Mouse (Mus musculus) myocyte (in vitro differentiated cells): Measurements from ENCODE around the gene Car3. TPM values are rescaled to one million over a fixed set of nuclear protein-coding genes. Genes with fewer than 3 reads are reported as not detected.

ENCODE experiments used
- H3K27me3 ChIP-seq: one replicate; pipeline ENCODE4 v1.6.1; 2011; ENCODE audit not compliant: control insufficient read depth, insufficient read depth, insufficient read length
- H3K36me3 ChIP-seq: one replicate; pipeline ENCODE4 v1.6.1; 2011; ENCODE audit not compliant: control insufficient read depth, insufficient read depth
- H3K4me2 ChIP-seq: one replicate; pipeline ENCODE4 v1.6.1; 2011; ENCODE audit warnings: low read depth, control low read depth
- H3K4me3 ChIP-seq: one replicate; pipeline ENCODE4 v1.5.1; 2011; ENCODE audit warnings: mild to moderate bottlenecking, control low read depth, moderate library complexity
- H3K79me2 ChIP-seq: one replicate; pipeline ENCODE4 v1.6.1; 2011; ENCODE audit not compliant: control insufficient read depth, insufficient read depth
- H3ac ChIP-seq: one replicate; pipeline ENCODE4 v1.6.1; 2011; ENCODE audit not compliant: control insufficient read depth, insufficient read length
- CEBPB ChIP-seq: IDR thresholded peaks from 2 replicates; pipeline ENCODE4 v1.6.1; 2011; ENCODE audit warnings: mild to moderate bottlenecking, moderate library complexity; ENCODE audit not compliant: poor library complexity, insufficient read depth, severe bottlenecking
- E2F4 ChIP-seq: IDR thresholded peaks from one replicate; pipeline ENCODE4 v1.6.1; 2011; ENCODE audit warnings: mild to moderate bottlenecking, control low read depth, moderate library complexity; ENCODE audit not compliant: insufficient read depth
- MAX ChIP-seq: IDR thresholded peaks from one replicate; pipeline ENCODE4 v1.6.1; 2011; ENCODE audit warnings: low read depth, mild to moderate bottlenecking, control low read depth
- MYOD1 ChIP-seq, 3 experiments: IDR thresholded peaks; one replicate each; pipeline ENCODE4 v1.6.1; 2011; ENCODE audit warnings: control low read depth in 2 of 3, low read depth in 2 of 3, mild to moderate bottlenecking in 2 of 3, moderate library complexity in 1 of 3; ENCODE audit not compliant: insufficient read length in 2 of 3, control insufficient read depth in 1 of 3
- MYOG ChIP-seq, 3 experiments: IDR thresholded peaks; one replicate each; pipeline ENCODE4 v1.6.1; 2011; ENCODE audit warnings: control low read depth in 2 of 3, low read depth in 2 of 3, mild to moderate bottlenecking in 2 of 3; ENCODE audit not compliant: insufficient read length in 2 of 3, control insufficient read depth in 1 of 3, insufficient read depth in 1 of 3
- POLR2A ChIP-seq: IDR thresholded peaks from one replicate; pipeline ENCODE4 v1.6.1; 2011; ENCODE audit warnings: low read depth, mild to moderate bottlenecking, control low read depth, moderate library complexity; ENCODE audit not compliant: insufficient read length
- POLR2AphosphoS2 ChIP-seq: IDR thresholded peaks from one replicate; pipeline ENCODE4 v1.6.1; 2011; ENCODE audit warnings: low read depth, control low read depth; ENCODE audit not compliant: insufficient read length
- REST ChIP-seq: IDR thresholded peaks from one replicate; pipeline ENCODE4 v1.6.1; 2011; ENCODE audit warnings: mild to moderate bottlenecking, control low read depth, moderate library complexity; ENCODE audit not compliant: insufficient read depth, insufficient read length
- SRF ChIP-seq: IDR thresholded peaks from one replicate; pipeline ENCODE4 v1.6.1; 2011; ENCODE audit warnings: low read depth; ENCODE audit not compliant: control insufficient read depth, insufficient read length
- TCF12 ChIP-seq: IDR thresholded peaks from one replicate; pipeline ENCODE4 v1.6.1; 2011; ENCODE audit warnings: mild to moderate bottlenecking, control low read depth; ENCODE audit not compliant: poor library complexity, insufficient read depth, severe bottlenecking
- TCF3 ChIP-seq: IDR thresholded peaks from one replicate; pipeline ENCODE4 v1.6.1; 2011; ENCODE audit warnings: low read depth, control low read depth; ENCODE audit not compliant: insufficient read length
- USF1 ChIP-seq: IDR thresholded peaks from one replicate; pipeline ENCODE4 v1.6.1; 2011; ENCODE audit warnings: low read depth, mild to moderate bottlenecking, control low read depth, moderate library complexity
- polyA plus RNA-seq: library from polyadenylated mRNA; unstranded; fragments of >200 nt; fragmentation: generic; extraction: Trizol; gene quantifications from one replicate; pipeline ENCODE4 v1.2.1, GENCODE M21; 2012; ENCODE audit warnings: missing spikeins

The Car3 gene
- polyA plus RNA-seq, 1 experiment: 22.3 TPM

DNA sequence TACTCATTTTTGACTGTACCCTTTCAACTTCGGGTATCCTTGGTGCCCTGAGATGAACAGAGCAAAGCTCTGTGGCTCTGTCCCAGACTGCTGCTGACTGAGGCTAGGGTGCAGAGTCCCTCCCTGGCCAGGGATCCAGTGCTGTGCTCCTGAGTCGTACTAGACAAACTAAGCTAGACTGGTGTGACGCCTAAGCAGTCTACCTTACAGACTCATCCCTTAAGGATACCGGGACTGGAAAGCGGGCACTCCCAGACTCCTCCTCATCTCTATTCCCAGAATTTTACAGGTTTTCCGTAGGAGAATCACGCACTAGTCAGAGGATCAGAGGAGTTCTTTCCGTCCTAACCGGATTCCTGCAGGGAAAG lies 674 bp upstream of the Car3 start:
- TF ChIP-seq MAX: no peak
- H3K27me3 ChIP-seq: no peaks in the 10 kb centered on the region

DNA sequence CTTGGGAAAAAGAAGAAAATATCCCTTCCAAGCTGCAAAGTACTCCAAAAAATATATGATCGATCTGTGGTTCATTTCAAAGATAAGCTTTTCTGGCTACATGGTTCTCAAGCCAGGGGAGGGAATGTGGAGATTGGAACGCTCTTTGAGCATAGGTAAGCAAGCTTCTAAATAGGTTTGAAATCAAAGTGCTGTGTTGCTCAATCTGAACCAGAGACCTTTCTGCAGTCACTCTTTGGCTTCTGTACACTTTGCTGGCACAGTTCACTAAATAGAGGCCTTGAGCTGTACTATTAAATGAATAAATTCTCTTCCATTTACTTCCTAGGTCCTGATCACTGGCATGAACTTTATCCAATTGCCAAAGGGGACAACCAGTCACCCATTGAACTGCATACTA lies 610 bp downstream of the Car3 start:
- TF ChIP-seq MYOD1 (IDR thresholded peaks at IDR 0.05; ENCODE audit: control insufficient read depth in 1 of 3, insufficient read length in 2 of 3, low read depth in 2 of 3) (no peak), TCF12 (no peak), POLR2A (no peak), TCF3 (no peak), SRF (no peak), E2F4 (no peak)
- no peaks in the 10 kb centered on the region for H3K36me3 ChIP-seq
- H3K4me3 ChIP-seq: no peak overlapping the region
- no peaks in the 10 kb centered on the region for H3K27me3 ChIP-seq
- no peak overlapping the region for H3ac ChIP-seq
- no peaks in the 10 kb centered on the region for H3K79me2 ChIP-seq
- H3K4me2 ChIP-seq: peak overlapping the region; percentile 2

More for the DNA sequence above, 674 bp upstream of the Car3 start:
- no peaks in the 10 kb centered on the region for H3K79me2 ChIP-seq
- no peaks in the 10 kb centered on the region for H3K36me3 ChIP-seq
- H3ac ChIP-seq: no peak overlapping the region
- peak overlapping the region; percentile 65 for H3K4me2 ChIP-seq
- H3K4me3 ChIP-seq: peak overlapping the region; percentile 8

GRCm38 (mm10) chr3:14865941-14866340 lies 2.6 kb downstream of the Car3 start:
- no peak for TF ChIP-seq TCF3
- no peak for TF ChIP-seq MAX
- no peak for TF ChIP-seq MYOD1 (IDR thresholded peaks at IDR 0.05; ENCODE audit: control insufficient read depth in 1 of 3, insufficient read length in 2 of 3, low read depth in 2 of 3)
- no peak for TF ChIP-seq REST
- TF ChIP-seq POLR2AphosphoS2: no peak
- no peak for TF ChIP-seq E2F4
- no peak for TF ChIP-seq CEBPB
- TF ChIP-seq USF1: no peak
- TF ChIP-seq MYOG (IDR thresholded peaks at IDR 0.05; ENCODE audit: control insufficient read depth in 1 of 3, insufficient read depth in 1 of 3, insufficient read length in 2 of 3, low read depth in 2 of 3): no peak
- no peak for TF ChIP-seq SRF
- TF ChIP-seq POLR2A: no peak
- no peak for TF ChIP-seq TCF12
- Histone ChIP-seq H3K27me3 (no peaks in the 10 kb centered on the region), H3K4me3 (no peak overlapping the region), H3K4me2 (no peak overlapping the region), H3ac (no peak overlapping the region), H3K36me3 (no peaks in the 10 kb centered on the region), H3K79me2 (no peaks in the 10 kb centered on the region)

GRCm38 (mm10) chr3:14869779-14870178 lies 6.5 kb downstream of the Car3 start:
- Histone ChIP-seq H3K79me2 (no peaks in the 10 kb centered on the region), H3K4me2 (peak overlapping the region; percentile 59), H3K4me3 (peak overlapping the region; percentile 1), H3K27me3 (no peaks in the 10 kb centered on the region), H3ac (no peak overlapping the region), H3K36me3 (no peaks in the 10 kb centered on the region)
- no peak for TF ChIP-seq TCF3
- TF ChIP-seq REST: no peak

- no peaks in the 10 kb centered on the region for H3K36me3 ChIP-seq
Observed at GRCm38 (mm10) chr3:14870528-14870927, 7.2 kb downstream of the Car3 start.

DNA sequence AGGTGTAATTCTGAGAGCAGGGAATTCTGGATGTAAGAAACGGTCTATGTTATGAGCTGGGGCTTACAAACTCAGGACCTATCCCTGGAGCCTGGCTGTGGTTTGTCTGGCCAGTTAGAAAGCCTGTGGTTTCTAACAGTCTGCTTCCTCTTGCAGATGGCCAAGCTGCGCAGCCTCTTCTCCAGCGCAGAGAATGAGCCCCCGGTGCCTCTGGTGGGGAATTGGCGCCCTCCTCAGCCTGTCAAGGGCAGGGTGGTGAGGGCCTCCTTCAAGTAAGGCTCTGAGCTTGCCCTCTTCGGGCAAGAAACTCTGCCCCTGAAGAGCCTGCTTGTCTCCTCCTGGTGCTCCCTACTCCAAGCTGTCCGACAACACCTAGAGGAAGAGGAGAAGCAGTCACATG lies 8.1 kb downstream of the Car3 start:
- Histone ChIP-seq H3K4me2 (no peak overlapping the region), H3K79me2 (no peaks in the 10 kb centered on the region), H3K4me3 (no peak overlapping the region), H3ac (no peak overlapping the region), H3K36me3 (no peaks in the 10 kb centered on the region), H3K27me3 (no peaks in the 10 kb centered on the region)
- no peak for TF ChIP-seq E2F4
- no peak for TF ChIP-seq POLR2AphosphoS2
- no peak for TF ChIP-seq MAX
- TF ChIP-seq SRF: no peak
- TF ChIP-seq USF1: no peak
- TF ChIP-seq POLR2A: no peak
- no peak for TF ChIP-seq REST
- TF ChIP-seq CEBPB: no peak
- TF ChIP-seq TCF3: no peak
- no peak for TF ChIP-seq MYOD1 (IDR thresholded peaks at IDR 0.05; ENCODE audit: control insufficient read depth in 1 of 3, insufficient read length in 2 of 3, low read depth in 2 of 3)
- no peak for TF ChIP-seq MYOG (IDR thresholded peaks at IDR 0.05; ENCODE audit: control insufficient read depth in 1 of 3, insufficient read depth in 1 of 3, insufficient read length in 2 of 3, low read depth in 2 of 3)
- no peak for TF ChIP-seq TCF12

More at GRCm38 (mm10) chr3:14870528-14870927, 7.2 kb downstream of the Car3 start:
- Histone ChIP-seq H3K27me3 (no peaks in the 10 kb centered on the region), H3K4me2 (no peak overlapping the region), H3K79me2 (no peaks in the 10 kb centered on the region), H3ac (no peak overlapping the region), H3K4me3 (no peak overlapping the region)
- no peak for TF ChIP-seq REST
- no peak for TF ChIP-seq TCF3
- no peak for TF ChIP-seq CEBPB
- TF ChIP-seq POLR2A: no peak
- TF ChIP-seq MYOD1 (IDR thresholded peaks at IDR 0.05; ENCODE audit: control insufficient read depth in 1 of 3, insufficient read length in 2 of 3, low read depth in 2 of 3): no peak
- no peak for TF ChIP-seq MAX
- no peak for TF ChIP-seq TCF12
- no peak for TF ChIP-seq E2F4
- no peak for TF ChIP-seq SRF
